Mouse (Mus musculus) embryonic facial prominence, embryonic 12.5 days (tissue): ENCODE measurements around the gene Trem1. TPM values are rescaled to one million over a fixed set of nuclear protein-coding genes. Genes with fewer than 3 reads are reported as not detected.

Experiments used
- ATAC-seq: fragments of 200-750 bp; cut with Nextera tagmentation; 2 replicates; pipeline ENCODE4 v1.8.0; 2017; ENCODE audit not compliant: insufficient number of reproducible peaks, insufficient read depth, low FRiP score, low TSS enrichment
- H3K27ac ChIP-seq: fragments of 300-500 bp; sonication (generic); 2 replicates; pipeline ENCODE4 v1.5.1; 2016; ENCODE audit warnings: mild to moderate bottlenecking
- H3K27me3 ChIP-seq: fragments of 300-500 bp; sonication (generic); 2 replicates; pipeline ENCODE4 v1.6.1; 2016; ENCODE audit warnings: mild to moderate bottlenecking, moderate library complexity
- H3K36me3 ChIP-seq: fragments of 300-500 bp; sonication (generic); 2 replicates; pipeline ENCODE4 v1.6.1; 2016; ENCODE audit warnings: mild to moderate bottlenecking
- H3K4me1 ChIP-seq: fragments of 300-500 bp; sonication (generic); 2 replicates; pipeline ENCODE4 v1.6.1; 2016
- H3K4me2 ChIP-seq: fragments of 300-500 bp; sonication (generic); replicated peaks from 2 replicates; pipeline ENCODE4 v1.6.1; 2016; ENCODE audit warnings: mild to moderate bottlenecking, moderate library complexity
- H3K4me3 ChIP-seq: fragments of 300-500 bp; sonication (generic); 2 replicates; pipeline ENCODE4 v1.5.1; 2016; ENCODE audit warnings: mild to moderate bottlenecking
- H3K9ac ChIP-seq: fragments of 300-500 bp; sonication (generic); 2 replicates; pipeline ENCODE4 v1.6.1; 2016; ENCODE audit warnings: mild to moderate bottlenecking, moderate library complexity
- H3K9me3 ChIP-seq: fragments of 300-500 bp; sonication (generic); 2 replicates; pipeline ENCODE4 v1.6.1; 2016; ENCODE audit warnings: mild to moderate bottlenecking, moderate library complexity
- WGBS: fragments of 180-500 bp; shearing (Covaris S2); methylation state at CpG from one replicate; pipeline ENCODE4 v1.1.7; 2016; 5-methylcytosine and 5-hydroxymethylcytosine counted together
- polyA plus RNA-seq: library from polyadenylated mRNA; unstranded; fragments of >200 nt; fragmentation: Nextera tagmentation; extraction: Ambion mirVana; gene quantifications from 2 replicates; pipeline ENCODE4 v1.2.1, GENCODE M21; 2016

Gene Trem1
- polyA plus RNA-seq, 1 experiment from 2014 or later = 0.06 TPM

DNA sequence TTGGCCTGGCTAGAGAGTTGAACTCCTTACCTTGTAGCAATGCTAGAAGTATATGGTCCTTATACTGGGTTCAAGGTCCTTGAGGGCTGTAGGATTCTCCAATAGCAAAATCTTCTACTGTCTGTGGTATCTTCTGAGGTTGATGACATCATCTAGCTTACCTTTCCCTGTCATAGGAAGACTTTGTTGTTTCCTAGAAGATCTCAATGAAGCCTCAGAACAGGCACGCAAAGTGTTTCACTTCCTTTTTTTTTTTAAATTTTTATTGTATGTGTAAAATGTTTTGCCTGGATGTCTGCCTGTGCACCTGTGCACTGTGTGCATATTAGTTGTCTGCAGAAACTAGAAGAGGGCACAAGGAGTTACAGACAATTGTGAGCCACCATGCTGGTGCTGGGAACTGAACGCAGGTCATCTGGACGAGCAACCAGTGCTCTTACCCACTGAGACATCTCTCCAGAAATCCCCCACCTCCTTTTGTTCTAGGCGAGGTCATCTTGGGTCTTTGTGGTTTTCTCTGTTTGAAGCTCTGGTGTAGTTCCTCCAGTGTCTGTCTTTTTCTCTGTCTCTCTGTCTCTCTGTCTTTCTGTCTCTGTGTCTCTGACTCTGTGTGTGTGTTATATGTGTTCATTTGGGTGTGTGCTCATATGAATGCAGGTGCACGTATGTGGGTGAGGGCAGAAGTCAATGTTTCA lies 61.1 kb downstream of the Trem1 start:
- Histone ChIP-seq H3K36me3 (no peaks in the 10 kb centered on the region), H3K4me3 (no peak overlapping the region), H3K27me3 (no peaks in the 10 kb centered on the region), H3K4me1 (no peaks in the 10 kb centered on the region), H3K27ac (no peak overlapping the region), H3K9ac (no peak overlapping the region), H3K9me3 (no peaks in the 10 kb centered on the region), H3K4me2 (no peak overlapping the region)
- WGBS = 79% methylated on average over 5 of the region's 5 CpGs
- no peak for ATAC-seq

Other genes starting within 250 kb of the Trem1 start
- gene 1700122O11Rik, start 194.5 kb upstream of the Trem1 start, polyA plus RNA-seq = not detected in 2 replicates
- not detected in 2 replicates for gene 1700067P10Rik, start 143.4 kb upstream of the Trem1 start, polyA plus RNA-seq
- not detected in 2 replicates for gene 9830107B12Rik, start 86.5 kb upstream of the Trem1 start, polyA plus RNA-seq
- gene A530064D06Rik, start 65.5 kb upstream of the Trem1 start, polyA plus RNA-seq = 0.14 TPM in 1 of 2 replicates, not detected in the other
- gene Trem3, start 15.0 kb downstream of the Trem1 start, polyA plus RNA-seq = not detected in 2 replicates
- gene Treml4, start 31.5 kb downstream of the Trem1 start, polyA plus RNA-seq = 0.12 and 0.29 TPM in 2 replicates
- 0.23 and 0.80 TPM in 2 replicates for gene Treml2, start 66.7 kb downstream of the Trem1 start, polyA plus RNA-seq
- gene B430306N03Rik, start 83.4 kb downstream of the Trem1 start, polyA plus RNA-seq = 0.50 TPM in 1 of 2 replicates, not detected in the other
- gene Trem2, start 113.6 kb downstream of the Trem1 start, polyA plus RNA-seq = 2.8 and 3.6 TPM in 2 replicates
- gene Treml1, start 127.1 kb downstream of the Trem1 start, polyA plus RNA-seq = 1.9 and 3.2 TPM in 2 replicates
- 19.6 and 19.9 TPM in 2 replicates for gene Nfya, start 177.1 kb downstream of the Trem1 start, polyA plus RNA-seq
- gene Oard1, start 177.2 kb downstream of the Trem1 start, polyA plus RNA-seq = 57.1 and 64.0 TPM in 2 replicates
- 3.4 and 5.7 TPM in 2 replicates for gene Apobec2, start 200.2 kb downstream of the Trem1 start, polyA plus RNA-seq
- gene Tspo2, start 218.8 kb downstream of the Trem1 start, polyA plus RNA-seq = 0.89 and 1.5 TPM in 2 replicates
- gene Unc5cl, start 222.1 kb downstream of the Trem1 start, polyA plus RNA-seq = 0.47 and 0.53 TPM in 2 replicates